Mouse (Mus musculus): ENCODE results near the gene Klre1. TPM values are rescaled to one million over a fixed set of nuclear protein-coding genes. Genes with fewer than 3 reads are reported as not detected.

Klre1 gene
- polyA plus RNA-seq (2015; fragmentation: Nextera tagmentation; extraction: Ambion mirVana): not detected in 2 replicates

DNA sequence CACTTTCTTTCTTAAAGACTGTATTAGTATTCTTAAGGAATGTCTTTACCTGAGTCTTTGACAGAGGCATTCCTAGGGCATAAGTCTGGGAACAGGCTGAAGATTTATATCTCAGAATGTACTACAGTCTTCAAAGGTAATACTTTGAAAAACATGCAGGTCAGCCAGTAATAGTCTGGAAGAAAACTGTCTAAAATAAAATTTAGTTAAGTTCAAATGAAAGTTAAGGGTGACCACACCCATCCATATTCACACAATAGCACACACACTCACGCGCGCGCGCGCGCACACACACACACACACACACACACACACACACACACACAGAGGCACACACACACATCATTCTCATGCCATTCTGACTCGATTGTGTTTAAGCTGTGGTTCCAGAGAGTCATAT lies at the start of gene Klre1:
Gene Klre1 (plus strand): TSS at position 301 of the 400 bp plus-strand sequence.
- 90% methylated on average over 8 of the region's 8 CpGs for WGBS
- no peaks in the 10 kb centered on the region for H3K9me3 ChIP-seq
- no peak within 1 kb of the TSS for H3K27ac ChIP-seq
- H3K4me3 ChIP-seq (replicated peaks): no peak within 1 kb of the TSS
- no peak within 1 kb of the TSS for H3K4me2 ChIP-seq (replicated peaks)
- H3K36me3 ChIP-seq: no peaks in the 10 kb centered on the region
- no peaks in the 10 kb centered on the region for H3K27me3 ChIP-seq
- no peak for ATAC-seq
- no peaks in the 10 kb centered on the region for H3K4me1 ChIP-seq (replicated peaks)
- H3K9ac ChIP-seq (replicated peaks): no peak within 1 kb of the TSS

DNA sequence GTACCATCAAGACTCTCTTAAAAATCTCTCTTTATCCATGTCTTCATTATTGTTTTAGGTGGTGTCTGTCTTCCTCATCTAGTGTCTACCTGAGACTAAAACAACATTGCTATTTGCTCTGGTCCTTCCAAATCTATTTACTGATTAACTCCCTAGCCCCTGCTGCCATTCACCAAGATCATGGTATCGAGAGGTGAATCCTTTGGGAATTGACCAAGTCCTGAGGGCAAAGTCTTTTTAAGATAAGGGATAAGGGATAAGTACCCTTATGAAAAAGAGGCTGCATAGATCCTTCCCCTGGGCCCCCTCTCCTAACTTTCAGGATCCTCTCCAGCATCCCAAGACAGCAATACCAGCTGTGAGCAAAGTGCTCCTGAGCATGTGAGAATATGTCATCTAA lies 48.1 kb upstream of the Klre1 start:
- ATAC-seq: no peak
- H3K27ac ChIP-seq: no peak overlapping the region
- H3K4me1 ChIP-seq (replicated peaks): peaks cover 10% of the 10 kb centered on the region
- no peaks in the 10 kb centered on the region for H3K9me3 ChIP-seq
- H3K4me2 ChIP-seq (replicated peaks): no peak overlapping the region
- 86% methylated on average over 1 of the region's 1 CpGs for WGBS
- no peak overlapping the region for H3K4me3 ChIP-seq (replicated peaks)
- H3K27me3 ChIP-seq: no peaks in the 10 kb centered on the region
- no peaks in the 10 kb centered on the region for H3K36me3 ChIP-seq
- H3K9ac ChIP-seq (replicated peaks): no peak overlapping the region

DNA sequence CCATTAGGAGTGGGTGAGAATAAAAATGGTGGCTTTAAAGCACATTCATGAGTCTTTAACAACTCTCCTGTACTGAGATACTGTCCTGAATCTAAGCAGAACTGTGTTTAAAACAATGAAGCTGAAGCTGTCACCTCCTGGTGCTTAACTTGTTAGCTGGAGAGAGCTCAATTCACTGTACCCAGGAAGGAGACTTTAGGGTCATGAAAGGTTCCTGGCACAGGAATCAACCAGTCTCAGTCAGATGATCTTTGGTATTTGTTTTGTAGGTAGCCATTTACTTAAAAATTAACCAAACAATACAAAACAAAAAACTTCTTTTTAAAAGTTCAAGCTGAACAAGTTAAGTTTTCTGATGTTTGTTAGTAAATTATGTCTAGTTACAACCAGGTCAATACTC lies 47.4 kb upstream of the Klre1 start:
- ATAC-seq: no peak

DNA sequence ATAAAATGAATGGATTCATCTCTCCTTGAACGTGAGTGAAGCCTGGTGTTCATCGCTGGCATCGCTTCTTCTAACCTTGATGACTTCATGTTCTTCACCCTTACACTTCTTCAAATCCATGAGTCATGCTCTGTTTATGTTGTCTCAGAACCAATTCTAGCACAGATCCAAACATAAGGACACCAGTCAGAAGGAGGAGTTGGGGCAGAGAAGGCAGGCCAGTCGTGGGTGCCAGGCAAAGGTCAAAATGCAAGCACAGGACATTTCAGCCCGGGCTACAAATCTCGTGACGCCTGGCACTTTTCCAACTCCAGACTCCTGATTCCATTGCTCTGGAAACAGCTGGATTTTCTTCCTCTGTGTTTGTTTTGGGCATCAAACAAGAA lies 45.2 kb upstream of the Klre1 start:
- Histone ChIP-seq H3K9me3 (no peaks in the 10 kb centered on the region), H3K27ac (peak overlapping the region; percentile 88), H3K9ac (replicated peaks) (peak overlapping the region; percentile 92), H3K4me2 (replicated peaks) (peak overlapping the region; percentile 71), H3K4me3 (replicated peaks) (peak overlapping the region; percentile 88), H3K36me3 (peaks cover 4% of the 10 kb centered on the region), H3K27me3 (no peaks in the 10 kb centered on the region), H3K4me1 (replicated peaks) (peaks cover 37% of the 10 kb centered on the region)
- ATAC-seq: peak; percentile 43
- WGBS: 32% methylated on average over 7 of the region's 7 CpGs

More for the DNA sequence above, 47.4 kb upstream of the Klre1 start:
- H3K36me3 ChIP-seq: no peaks in the 10 kb centered on the region
- H3K27me3 ChIP-seq: no peaks in the 10 kb centered on the region
- H3K4me3 ChIP-seq (replicated peaks): no peak overlapping the region
- H3K9me3 ChIP-seq: no peaks in the 10 kb centered on the region
- no peak overlapping the region for H3K9ac ChIP-seq (replicated peaks)
- H3K4me2 ChIP-seq (replicated peaks): no peak overlapping the region
- peaks cover 17% of the 10 kb centered on the region for H3K4me1 ChIP-seq (replicated peaks)
- H3K27ac ChIP-seq: no peak overlapping the region

DNA sequence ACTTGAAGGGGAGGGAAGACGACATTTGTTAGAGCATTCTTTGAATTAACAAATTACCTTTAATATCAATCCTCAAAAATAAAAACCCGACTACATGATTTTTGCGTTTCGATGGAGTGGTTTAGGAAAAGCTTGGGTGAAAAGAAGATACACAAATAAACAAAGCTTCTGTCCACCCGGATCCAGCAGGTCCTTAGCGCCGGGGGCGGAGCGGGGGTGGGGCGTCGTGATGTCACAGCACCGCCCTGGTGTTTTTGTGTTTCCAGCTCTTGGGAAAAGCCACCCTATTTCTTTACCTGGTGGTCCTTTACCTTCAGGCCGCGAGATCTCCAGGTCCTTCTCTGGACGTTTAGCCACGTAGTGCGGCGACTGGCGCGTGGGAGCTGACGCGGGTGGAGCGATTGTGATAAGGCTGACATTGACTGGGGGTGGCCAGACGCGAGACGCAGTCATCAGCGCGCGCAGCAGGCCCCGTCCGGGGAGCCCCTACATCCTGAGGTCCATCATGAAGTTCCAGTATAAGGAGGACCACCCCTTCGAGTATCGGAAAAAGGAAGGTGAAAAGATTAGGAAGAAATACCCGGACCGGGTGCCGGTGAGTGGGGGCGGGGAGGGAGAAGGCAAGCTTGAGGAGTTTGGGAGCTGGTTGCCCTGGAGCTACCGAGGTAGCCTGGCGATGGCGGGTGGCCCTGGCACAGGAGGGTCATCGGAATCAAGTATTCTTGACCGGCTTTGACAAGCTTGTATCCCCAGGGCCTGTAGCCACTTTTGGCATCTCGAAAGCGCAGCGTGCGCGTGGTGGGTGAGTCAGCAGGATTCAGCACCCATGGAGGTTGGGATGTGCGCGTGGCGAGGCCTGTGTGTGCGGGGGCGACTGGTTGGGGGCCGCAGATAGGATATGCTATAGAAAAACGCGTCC lies 44.5 kb upstream of the Klre1 start, which contains the start of gene Gabarapl1:
Gene Gabarapl1 (plus strand): TSS at position 219 of the 919 bp plus-strand sequence.
- Histone ChIP-seq H3K4me2 (replicated peaks) (peak within 1 kb of the TSS; percentile 71), H3K27me3 (no peaks in the 10 kb centered on the region), H3K36me3 (peaks cover 9% of the 10 kb centered on the region), H3K9ac (replicated peaks) (peak within 1 kb of the TSS; percentile 92), H3K4me1 (replicated peaks) (peaks cover 37% of the 10 kb centered on the region), H3K9me3 (no peaks in the 10 kb centered on the region), H3K4me3 (replicated peaks) (peak within 1 kb of the TSS; percentile 88), H3K27ac (peak within 1 kb of the TSS; percentile 88)
- ATAC-seq: peak; percentile 84
- 1% methylated on average over 55 of the region's 55 CpGs for WGBS

DNA sequence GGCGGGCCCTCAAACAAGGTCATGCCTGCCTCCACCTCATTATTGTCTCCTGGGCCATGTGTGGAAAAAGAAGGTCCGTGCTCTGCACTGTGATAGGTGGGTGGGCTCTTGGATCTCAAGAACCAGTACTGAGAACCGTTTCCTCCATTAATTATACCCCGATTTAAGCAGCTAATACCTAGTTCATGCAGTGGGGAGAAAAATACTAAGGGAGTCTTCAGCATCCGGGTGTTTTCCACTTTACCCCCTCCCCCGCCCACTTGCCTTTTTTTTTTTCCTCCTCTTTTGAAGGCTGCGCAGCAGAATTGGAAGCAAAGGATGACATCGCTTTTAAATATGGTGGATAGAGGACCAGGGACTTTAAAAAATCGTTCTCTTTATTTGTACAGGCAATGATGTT lies 43.6 kb upstream of the Klre1 start:
- Histone ChIP-seq H3K4me1 (replicated peaks) (peaks cover 37% of the 10 kb centered on the region), H3K36me3 (peaks cover 18% of the 10 kb centered on the region), H3K27me3 (no peaks in the 10 kb centered on the region), H3K27ac (peak overlapping the region; percentile 88), H3K4me3 (replicated peaks) (peak overlapping the region; percentile 88), H3K9ac (replicated peaks) (peak overlapping the region; percentile 92), H3K9me3 (no peaks in the 10 kb centered on the region), H3K4me2 (replicated peaks) (peak overlapping the region; percentile 71)
- WGBS: 11% methylated on average over 9 of the region's 9 CpGs
- ATAC-seq: peak; percentile 72

DNA sequence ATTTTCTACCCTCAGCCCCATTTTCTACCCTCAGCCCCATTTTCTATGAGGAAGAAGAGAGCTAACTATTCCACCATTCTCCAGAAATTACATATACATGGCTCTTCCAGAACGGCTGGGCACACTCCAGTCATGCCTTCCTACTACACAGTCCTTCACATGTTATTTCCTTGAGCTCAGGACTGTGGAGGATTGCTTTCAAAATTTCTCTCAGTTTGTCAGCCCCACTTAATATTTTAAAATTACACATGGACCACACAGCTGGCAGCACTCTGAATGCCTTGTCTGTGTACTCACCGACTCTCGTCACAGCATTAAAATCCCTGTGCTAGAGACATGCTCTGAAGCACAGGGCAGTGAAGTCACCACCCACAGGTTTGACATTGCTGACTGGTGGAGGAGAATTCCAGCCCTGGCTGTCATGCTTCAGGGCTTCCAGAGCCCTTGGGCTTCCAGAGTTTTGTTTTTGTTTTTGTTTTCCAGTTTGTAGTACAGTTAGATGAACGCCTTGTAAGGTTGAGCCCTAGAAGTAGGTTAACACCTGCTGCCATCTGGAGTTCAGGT lies 43.0 kb upstream of the Klre1 start:
- peaks cover 24% of the 10 kb centered on the region for H3K36me3 ChIP-seq
- H3K4me1 ChIP-seq (replicated peaks): peaks cover 37% of the 10 kb centered on the region
- H3K9ac ChIP-seq (replicated peaks): peak overlapping the region; percentile 92
- H3K4me3 ChIP-seq (replicated peaks): peak overlapping the region; percentile 88
- WGBS: 51% methylated on average over 4 of the region's 4 CpGs
- H3K9me3 ChIP-seq: no peaks in the 10 kb centered on the region
- peak; percentile 37 for ATAC-seq
- peak overlapping the region; percentile 71 for H3K4me2 ChIP-seq (replicated peaks)
- peak overlapping the region; percentile 88 for H3K27ac ChIP-seq
- H3K27me3 ChIP-seq: no peaks in the 10 kb centered on the region

DNA sequence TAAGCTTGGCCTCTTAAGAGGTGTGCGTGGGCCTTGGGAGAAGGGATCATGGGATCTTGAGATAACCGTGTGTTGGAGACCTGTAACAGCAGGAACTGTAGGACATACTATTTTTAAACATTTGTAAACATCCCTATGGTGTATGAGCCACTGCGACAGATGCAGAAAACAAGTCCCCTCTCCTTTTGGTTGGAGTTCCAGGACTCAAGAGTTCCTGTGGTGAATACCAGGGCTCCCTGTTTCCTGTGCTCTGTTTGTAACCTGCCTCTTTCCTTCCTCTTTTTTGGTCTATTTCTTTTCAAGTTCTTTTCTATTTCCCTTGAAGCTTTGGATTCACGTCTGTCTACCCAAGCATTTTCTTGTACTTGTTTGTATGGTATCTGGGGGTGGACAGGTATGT lies 42.0 kb upstream of the Klre1 start:
- H3K27me3 ChIP-seq: no peaks in the 10 kb centered on the region
- no peaks in the 10 kb centered on the region for H3K9me3 ChIP-seq
- peak overlapping the region; percentile 88 for H3K4me3 ChIP-seq (replicated peaks)
- no peak for ATAC-seq
- no peak overlapping the region for H3K27ac ChIP-seq
- H3K36me3 ChIP-seq: peaks cover 34% of the 10 kb centered on the region
- H3K4me1 ChIP-seq (replicated peaks): peaks cover 37% of the 10 kb centered on the region
- 86% methylated on average over 4 of the region's 4 CpGs for WGBS
- no peak overlapping the region for H3K9ac ChIP-seq (replicated peaks)
- H3K4me2 ChIP-seq (replicated peaks): peak overlapping the region; percentile 71

DNA sequence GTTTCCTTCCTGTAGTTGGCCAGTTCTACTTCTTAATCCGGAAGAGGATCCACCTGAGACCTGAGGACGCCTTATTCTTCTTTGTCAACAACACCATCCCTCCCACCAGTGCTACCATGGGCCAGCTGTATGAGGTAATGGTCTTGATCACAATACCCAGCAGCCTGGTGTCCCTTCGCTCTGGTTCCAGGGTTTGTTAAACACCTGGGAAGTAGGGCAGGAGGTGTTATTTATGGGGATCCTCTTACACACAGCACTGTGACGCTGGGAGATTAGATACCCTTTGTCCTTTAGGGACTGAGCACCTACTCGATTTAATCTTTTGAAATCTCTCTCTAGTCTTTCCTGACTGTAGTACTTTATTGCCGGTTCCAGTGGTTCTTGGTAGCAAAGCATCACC lies 39.1 kb upstream of the Klre1 start:
- no peaks in the 10 kb centered on the region for H3K27me3 ChIP-seq
- no peaks in the 10 kb centered on the region for H3K9me3 ChIP-seq
- no peak overlapping the region for H3K9ac ChIP-seq (replicated peaks)
- no peak overlapping the region for H3K27ac ChIP-seq
- peaks cover 52% of the 10 kb centered on the region for H3K36me3 ChIP-seq
- WGBS: 85% methylated on average over 6 of the region's 6 CpGs
- peaks cover 36% of the 10 kb centered on the region for H3K4me1 ChIP-seq (replicated peaks)
- no peak overlapping the region for H3K4me2 ChIP-seq (replicated peaks)
- ATAC-seq: no peak
- H3K4me3 ChIP-seq (replicated peaks): no peak overlapping the region

DNA sequence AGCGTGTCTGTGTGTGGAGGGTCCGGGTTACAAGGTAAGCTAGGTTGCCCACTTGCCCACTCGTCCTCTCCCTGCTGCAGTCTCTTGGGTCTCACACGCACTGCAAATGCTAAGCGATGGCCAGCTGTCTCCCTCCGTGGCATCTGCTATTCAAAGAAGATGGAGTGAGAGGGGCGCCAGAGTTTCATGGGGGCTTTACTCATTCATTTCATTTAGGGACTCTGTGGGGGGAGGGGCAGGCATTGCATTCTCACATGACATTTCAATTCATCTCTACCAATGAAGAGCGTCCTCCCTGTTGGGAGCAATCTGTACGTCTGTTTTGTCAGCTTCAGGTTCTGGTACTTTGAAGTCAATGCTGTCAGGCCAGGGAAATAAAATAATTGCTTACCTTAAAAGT lies 35.8 kb upstream of the Klre1 start:
- H3K9me3 ChIP-seq: no peaks in the 10 kb centered on the region
- H3K4me1 ChIP-seq (replicated peaks): peaks cover 13% of the 10 kb centered on the region
- H3K36me3 ChIP-seq: peaks cover 52% of the 10 kb centered on the region
- H3K27ac ChIP-seq: no peak overlapping the region
- H3K9ac ChIP-seq (replicated peaks): no peak overlapping the region
- no peak overlapping the region for H3K4me3 ChIP-seq (replicated peaks)
- no peak for ATAC-seq
- no peaks in the 10 kb centered on the region for H3K27me3 ChIP-seq
- WGBS: 51% methylated on average over 9 of the region's 9 CpGs
- H3K4me2 ChIP-seq (replicated peaks): no peak overlapping the region

DNA sequence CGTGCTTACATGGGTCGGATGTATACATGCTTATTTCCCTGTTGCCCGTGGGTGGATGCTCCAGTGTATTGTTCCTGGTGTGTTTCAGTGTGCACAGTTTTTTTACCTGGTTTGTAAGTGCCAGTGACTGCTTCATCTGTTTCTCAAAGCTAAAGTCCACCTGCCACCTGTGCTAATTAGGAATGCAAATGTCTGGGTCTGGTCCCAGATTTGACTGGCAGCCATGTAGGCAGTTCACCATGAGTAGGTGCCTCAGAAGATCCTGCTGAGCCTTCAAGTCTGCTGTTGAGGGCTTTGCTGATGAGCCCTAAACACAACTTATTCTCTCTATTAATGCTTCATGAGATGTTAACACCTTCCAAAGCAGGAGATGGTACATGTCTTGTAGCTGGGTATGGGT lies 35.2 kb upstream of the Klre1 start:
- Histone ChIP-seq H3K9ac (replicated peaks) (no peak overlapping the region), H3K27ac (no peak overlapping the region), H3K27me3 (no peaks in the 10 kb centered on the region), H3K4me3 (replicated peaks) (no peak overlapping the region), H3K4me2 (replicated peaks) (no peak overlapping the region), H3K4me1 (replicated peaks) (peaks cover 9% of the 10 kb centered on the region), H3K36me3 (peaks cover 48% of the 10 kb centered on the region), H3K9me3 (no peaks in the 10 kb centered on the region)
- no peak for ATAC-seq
- WGBS: 86% methylated on average over 3 of the region's 3 CpGs
